Mouse (Mus musculus) liver, adult 2 months (tissue): ENCODE measurements around the gene Dpp6. TPM values are rescaled to one million over a fixed set of nuclear protein-coding genes. Genes with fewer than 3 reads are reported as not detected.

ENCODE experiments used
- DNase-seq: peaks from one replicate; pipeline ENCODE4 v3.0.0-alpha.2; 2011; ENCODE audit warnings: low read depth, low spot score; ENCODE audit errors: extremely low read depth
- H3K27ac ChIP-seq: fragments of 200-500 bp; replicated peaks from 2 replicates; pipeline ENCODE4 v1.5.1; 2012; ENCODE audit warnings: low read depth, mild to moderate bottlenecking, control low read depth, inconsistent platforms, low read length; ENCODE audit not compliant: insufficient read depth
- H3K27me3 ChIP-seq: fragments of 200-500 bp; 2 replicates; pipeline ENCODE4 v1.6.1; 2012; ENCODE audit warnings: mild to moderate bottlenecking, moderate library complexity, low read length, inconsistent platforms; ENCODE audit not compliant: control insufficient read depth, insufficient read depth
- H3K36me3 ChIP-seq: fragments of 200-500 bp; 2 replicates; pipeline ENCODE4 v1.6.1; 2012; ENCODE audit warnings: low read length, inconsistent platforms; ENCODE audit not compliant: control insufficient read depth, insufficient read depth
- H3K4me1 ChIP-seq: fragments of 200-500 bp; 2 replicates; pipeline ENCODE4 v1.6.1; 2011; ENCODE audit warnings: low read length; ENCODE audit not compliant: control insufficient read depth, insufficient read depth
- H3K4me3 ChIP-seq: fragments of 200-500 bp; 2 replicates; pipeline ENCODE4 v1.5.1; 2011; ENCODE audit warnings: low read depth, mild to moderate bottlenecking, control low read depth, low read length, moderate library complexity; ENCODE audit not compliant: insufficient read depth
- H3K79me2 ChIP-seq: fragments of 200-500 bp; 2 replicates; pipeline ENCODE4 v1.6.1; 2012; ENCODE audit warnings: inconsistent platforms, mild to moderate bottlenecking, low read length, moderate library complexity; ENCODE audit not compliant: control insufficient read depth, insufficient read depth
- H3K9ac ChIP-seq: fragments of 200-500 bp; 2 replicates; pipeline ENCODE4 v1.6.1; 2012; ENCODE audit warnings: low read depth, mild to moderate bottlenecking, control low read depth, inconsistent platforms, low read length
- CTCF ChIP-seq: fragments of 200-500 bp; IDR thresholded peaks from 2 replicates; pipeline ENCODE4 v1.5.1; 2011; ENCODE audit warnings: low read depth, low read length, control low read depth
- POLR2A ChIP-seq: fragments of 200-500 bp; IDR thresholded peaks from 2 replicates; pipeline ENCODE4 v1.6.1; 2011; ENCODE audit warnings: low read length, control low read depth; ENCODE audit not compliant: insufficient read depth; ENCODE audit errors: extremely low read depth
- WGBS: fragments of 180-500 bp; shearing (Covaris S2); methylation state at CpG from one replicate; pipeline ENCODE4 v1.1.7; 2018; 5-methylcytosine and 5-hydroxymethylcytosine counted together
- polyA plus RNA-seq: library from polyadenylated mRNA; depleted of rRNA; stranded (reverse); fragments of >200 nt; gene quantifications from 2 replicates; pipeline ENCODE4 v1.2.3, GENCODE M21; 2012
- total RNA-seq: library from RNA; depleted of rRNA; stranded (reverse); fragments of >200 nt; gene quantifications from 2 replicates; pipeline ENCODE4 v1.2.3, GENCODE M21; 2014

Gene Dpp6
- total and polyA plus RNA-seq, 2 experiments, result not detected

DNA sequence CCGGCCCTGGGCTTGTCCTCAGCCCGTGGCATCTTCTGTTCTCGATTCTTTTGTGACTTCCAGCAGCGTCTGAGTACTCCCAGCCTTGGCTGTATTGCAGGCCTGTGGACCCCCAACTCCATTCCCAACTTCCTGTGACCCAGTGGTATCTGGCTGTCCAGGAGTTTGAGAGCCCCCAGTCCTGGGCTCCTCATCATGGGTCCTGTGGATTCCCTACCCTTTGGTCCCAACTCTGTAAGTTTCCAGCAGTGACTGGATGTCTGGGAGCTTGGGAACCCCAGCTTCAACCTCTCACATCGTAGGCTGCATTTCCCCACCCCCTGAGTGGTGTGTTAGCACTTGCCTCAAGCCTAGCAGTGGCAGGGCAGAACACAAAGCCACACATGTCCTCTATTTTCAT lies 220.8 kb downstream of the Dpp6 start:
- Histone ChIP-seq H3K79me2 (no peaks in the 10 kb centered on the region), H3K36me3 (no peaks in the 10 kb centered on the region), H3K4me1 (no peaks in the 10 kb centered on the region), H3K27me3 (no peaks in the 10 kb centered on the region), H3K27ac (no peak overlapping the region), H3K4me3 (no peak overlapping the region), H3K9ac (no peak overlapping the region)
- TF ChIP-seq CTCF (no peak), POLR2A (no peak)
- 50% methylated on average over 5 of the region's 5 CpGs for WGBS
- DNase-seq, result no peak

DNA sequence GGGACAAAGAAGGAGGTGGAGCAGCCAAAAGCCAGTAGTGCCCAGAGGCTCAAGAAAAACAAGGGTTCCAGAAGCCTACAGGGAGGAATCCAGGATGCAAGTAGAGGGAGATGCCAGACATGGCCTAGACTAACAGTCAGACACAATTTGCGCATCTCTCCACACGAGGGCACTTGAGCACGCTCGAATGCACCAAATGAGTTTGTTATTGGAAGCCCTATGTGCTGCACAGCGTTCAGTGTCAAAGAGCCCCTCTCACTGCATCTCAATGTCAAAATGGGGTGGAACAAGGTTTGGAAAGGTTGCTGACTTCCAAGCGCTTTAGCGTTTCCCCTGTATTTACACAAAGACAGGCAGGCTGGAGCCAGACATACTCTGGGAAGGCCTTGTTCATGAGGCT lies 231.2 kb downstream of the Dpp6 start:
- DNase-seq, result no peak
- TF ChIP-seq POLR2A (no peak), CTCF (no peak)
- no peaks in the 10 kb centered on the region for H3K4me1 ChIP-seq
- H3K4me3 ChIP-seq, result no peak overlapping the region
- WGBS, result 29% methylated on average over 7 of the region's 7 CpGs
- H3K79me2 ChIP-seq, result no peaks in the 10 kb centered on the region
- peaks cover 6% of the 10 kb centered on the region; the same call in 1 of the 2 replicates for H3K27me3 ChIP-seq
- H3K9ac ChIP-seq, result no peak overlapping the region
- no peaks in the 10 kb centered on the region for H3K36me3 ChIP-seq
- no peak overlapping the region for H3K27ac ChIP-seq

DNA sequence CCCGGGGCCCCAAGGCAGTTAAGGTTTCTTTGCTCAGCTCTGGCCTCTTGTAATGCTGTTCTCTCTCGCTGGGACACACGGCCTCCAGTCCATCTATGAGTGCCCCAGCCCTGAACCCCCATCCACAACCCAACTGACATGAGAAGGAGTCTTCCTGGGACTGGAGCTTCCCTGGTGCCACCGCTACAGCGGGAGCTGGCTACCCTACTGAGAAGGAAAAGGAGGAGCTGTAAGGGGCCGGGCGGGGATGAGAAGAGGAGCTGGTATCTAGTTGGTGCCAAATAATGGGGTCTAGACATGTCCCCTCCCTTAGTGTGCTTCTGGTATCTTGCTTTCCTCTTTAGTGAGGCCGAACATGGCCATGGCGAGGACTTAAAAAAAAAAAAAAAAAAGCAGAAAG lies 231.9 kb downstream of the Dpp6 start:
- TF ChIP-seq CTCF, result no peak
- no peak for TF ChIP-seq POLR2A
- H3K27me3 ChIP-seq, result peaks cover 6% of the 10 kb centered on the region; the same call in 1 of the 2 replicates
- 10% methylated on average over 9 of the region's 9 CpGs for WGBS
- H3K27ac ChIP-seq, result no peak overlapping the region
- H3K4me1 ChIP-seq, result no peaks in the 10 kb centered on the region
- no peaks in the 10 kb centered on the region for H3K79me2 ChIP-seq
- H3K9ac ChIP-seq, result no peak overlapping the region
- no peak for DNase-seq
- H3K36me3 ChIP-seq, result no peaks in the 10 kb centered on the region
- H3K4me3 ChIP-seq, result no peak overlapping the region

DNA sequence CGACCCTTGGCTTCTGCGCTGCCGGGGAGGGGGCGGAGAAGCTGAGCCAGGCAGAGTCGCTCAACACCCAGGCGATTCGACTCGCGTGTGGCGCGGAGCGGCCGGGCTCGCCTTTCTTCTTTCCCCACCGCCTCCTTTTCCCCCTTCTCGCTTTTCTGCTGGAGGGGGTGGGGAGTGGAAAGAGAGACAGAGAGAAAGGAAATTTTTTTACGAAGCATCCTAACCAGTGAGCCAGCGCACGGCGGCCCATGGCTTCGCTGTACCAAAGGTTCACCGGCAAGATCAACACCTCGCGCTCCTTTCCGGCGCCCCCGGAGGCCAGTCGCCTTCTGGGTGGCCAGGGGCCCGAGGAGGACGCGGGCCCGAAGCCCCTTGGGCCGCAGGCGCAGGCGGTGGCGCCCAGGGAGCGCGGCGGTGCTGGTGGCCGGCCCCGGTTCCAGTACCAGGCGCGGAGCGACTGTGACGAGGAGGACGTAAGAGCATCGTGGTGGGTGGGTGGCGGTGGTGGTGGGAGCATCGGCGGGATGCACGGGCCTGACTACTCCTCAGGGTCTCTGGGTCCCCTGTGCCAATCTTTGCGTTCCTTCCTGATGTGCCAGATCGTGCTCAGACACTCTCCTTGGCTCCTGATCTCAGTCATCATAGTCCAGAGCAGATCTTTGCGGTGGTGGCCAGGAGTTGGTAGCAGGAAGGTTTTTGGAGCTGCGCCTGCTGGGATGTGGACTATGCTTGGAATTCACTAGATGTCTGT lies 232.5 kb downstream of the Dpp6 start:
- no peak overlapping the region for H3K27ac ChIP-seq
- peaks cover 6% of the 10 kb centered on the region; the same call in 1 of the 2 replicates for H3K27me3 ChIP-seq
- no peak for TF ChIP-seq POLR2A
- TF ChIP-seq CTCF, result no peak
- H3K4me3 ChIP-seq, result no peak overlapping the region
- DNase-seq, result no peak
- H3K9ac ChIP-seq, result no peak overlapping the region
- WGBS, result 4% methylated on average over 55 of the region's 55 CpGs
- H3K36me3 ChIP-seq, result no peaks in the 10 kb centered on the region
- H3K79me2 ChIP-seq, result no peaks in the 10 kb centered on the region
- no peaks in the 10 kb centered on the region for H3K4me1 ChIP-seq

DNA sequence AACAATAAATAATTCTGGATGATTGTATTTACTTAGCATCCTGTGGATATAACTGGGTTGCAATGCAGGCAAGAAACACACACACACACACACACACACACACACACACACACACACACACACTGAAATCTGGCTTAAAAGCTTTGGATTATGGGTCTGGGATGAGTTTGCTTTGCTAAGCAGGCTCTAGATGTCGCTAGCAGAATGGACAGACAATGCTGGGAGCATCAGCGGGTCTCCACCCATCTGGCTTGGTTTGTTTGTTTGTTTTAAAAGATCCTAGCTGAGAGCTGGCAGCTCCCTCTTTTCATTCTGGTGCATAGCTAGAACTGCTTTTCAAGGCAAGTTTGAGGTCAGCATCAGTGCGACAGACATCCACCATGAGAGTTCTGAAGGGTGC lies 234.2 kb downstream of the Dpp6 start:
- no peaks in the 10 kb centered on the region for H3K4me1 ChIP-seq
- no peak overlapping the region for H3K9ac ChIP-seq
- H3K27ac ChIP-seq, result no peak overlapping the region
- no peaks in the 10 kb centered on the region for H3K79me2 ChIP-seq
- TF ChIP-seq POLR2A, result no peak
- no peak for TF ChIP-seq CTCF
- peaks cover 6% of the 10 kb centered on the region; the same call in 1 of the 2 replicates for H3K27me3 ChIP-seq
- H3K4me3 ChIP-seq, result no peak overlapping the region
- 45% methylated on average over 3 of the region's 3 CpGs for WGBS
- H3K36me3 ChIP-seq, result no peaks in the 10 kb centered on the region
- DNase-seq, result no peak

DNA sequence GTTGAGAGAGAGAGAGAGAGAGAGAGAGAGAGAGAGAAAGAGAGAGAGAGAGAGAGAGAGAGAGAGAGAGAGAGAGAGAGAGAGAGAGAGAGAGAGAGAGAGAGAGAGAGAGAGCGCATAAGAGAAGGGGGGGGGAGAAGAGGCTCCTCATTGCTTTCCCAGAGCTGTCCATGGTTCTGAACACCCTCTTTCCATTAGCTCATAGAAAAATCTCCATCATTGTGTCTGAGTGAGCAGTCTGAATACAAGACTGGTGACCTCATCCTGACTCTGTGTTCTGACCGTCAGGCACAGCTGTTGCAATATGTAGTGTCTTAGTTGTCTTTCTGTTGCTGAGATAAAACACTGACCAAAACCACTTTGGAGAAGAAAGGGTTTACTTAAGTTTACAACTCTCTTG lies 235.4 kb downstream of the Dpp6 start:
- Histone ChIP-seq H3K4me1 (no peaks in the 10 kb centered on the region), H3K27me3 (peaks cover 6% of the 10 kb centered on the region; the same call in 1 of the 2 replicates), H3K27ac (no peak overlapping the region), H3K9ac (no peak overlapping the region), H3K36me3 (no peaks in the 10 kb centered on the region), H3K79me2 (no peaks in the 10 kb centered on the region), H3K4me3 (no peak overlapping the region)
- 32% methylated on average over 2 of the region's 2 CpGs for WGBS
- TF ChIP-seq CTCF, result no peak
- TF ChIP-seq POLR2A, result no peak
- no peak for DNase-seq
